Mouse (Mus musculus): ENCODE results near the gene Hoxa11. TPM values are rescaled to one million over a fixed set of nuclear protein-coding genes. Genes with fewer than 3 reads are reported as not detected.
A peak's percentile ranks its signal among the peaks of the same experiment; 100 is the strongest.

Gene Hoxa11
- polyA plus RNA-seq, 1 experiment from 2014 or later = 66.3 TPM

- Histone ChIP-seq H3K4me3 (ENCODE audit: low read depth, low read length) (peak overlapping the region; percentile 87), H3K36me3 (ENCODE audit: control insufficient read depth, insufficient read depth, low read length) (no peaks in the 10 kb centered on the region), H3K27me3 (ENCODE audit: control insufficient read depth, insufficient read depth, low read length) (no peaks in the 10 kb centered on the region), H3K4me1 (ENCODE audit: control insufficient read depth, insufficient read depth, low read length) (peaks cover 43% of the 10 kb centered on the region), H3K4me2 (ENCODE audit: low read depth, severe bottlenecking) (peak overlapping the region; percentile 89), H3K27ac (replicated peaks; ENCODE audit: low read depth, low read length) (peak overlapping the region; percentile 98), H3K9ac (ENCODE audit: low read length) (peak overlapping the region; percentile 98), H3K9me3 (ENCODE audit: control insufficient read depth, low read length) (no peaks in the 10 kb centered on the region)
- 9% methylated on average over 9 of the region's 9 CpGs for WGBS
- no peak for ATAC-seq (ENCODE audit: insufficient number of reproducible peaks, low FRiP score, low TSS enrichment, low read depth)
- peak; percentile 61 for DNase-seq (ENCODE audit: low spot score)
Observed at GRCm38 (mm10) chr6:52219234-52219942, 26.2 kb downstream of the Hoxa11 start.

- H3K9ac ChIP-seq (ENCODE audit: low read length) = peak overlapping the region; percentile 98
- no peaks in the 10 kb centered on the region for H3K36me3 ChIP-seq (ENCODE audit: control insufficient read depth, insufficient read depth, low read length)
- no peak for ATAC-seq (ENCODE audit: insufficient number of reproducible peaks, low FRiP score, low TSS enrichment, low read depth)
- peak overlapping the region; percentile 89 for H3K4me2 ChIP-seq (ENCODE audit: low read depth, severe bottlenecking)
- H3K9me3 ChIP-seq (ENCODE audit: control insufficient read depth, low read length) = no peaks in the 10 kb centered on the region
- H3K27me3 ChIP-seq (ENCODE audit: control insufficient read depth, insufficient read depth, low read length) = no peaks in the 10 kb centered on the region
- H3K4me1 ChIP-seq (ENCODE audit: control insufficient read depth, insufficient read depth, low read length) = peaks cover 49% of the 10 kb centered on the region
- WGBS = 3% methylated on average over 14 of the region's 14 CpGs
- peak; percentile 66 for DNase-seq (ENCODE audit: low spot score)
- H3K4me3 ChIP-seq (ENCODE audit: low read depth, low read length) = peak overlapping the region; percentile 87
- H3K27ac ChIP-seq (replicated peaks; ENCODE audit: low read depth, low read length) = peak overlapping the region; percentile 98
Observed at GRCm38 (mm10) chr6:52218643-52219215, 26.9 kb downstream of the Hoxa11 start.

GRCm38 (mm10) chr6:52217895-52218642, 27.5 kb downstream of the Hoxa11 start:
- no peaks in the 10 kb centered on the region for H3K27me3 ChIP-seq (ENCODE audit: control insufficient read depth, insufficient read depth, low read length)
- no peaks in the 10 kb centered on the region for H3K36me3 ChIP-seq (ENCODE audit: control insufficient read depth, insufficient read depth, low read length)
- H3K4me2 ChIP-seq (ENCODE audit: low read depth, severe bottlenecking) = peak overlapping the region; percentile 89
- peak overlapping the region; percentile 87 for H3K4me3 ChIP-seq (ENCODE audit: low read depth, low read length)
- WGBS = under 1% methylated on average over 23 of the region's 23 CpGs
- DNase-seq (ENCODE audit: low spot score) = peak; percentile 68
- H3K4me1 ChIP-seq (ENCODE audit: control insufficient read depth, insufficient read depth, low read length) = peaks cover 50% of the 10 kb centered on the region
- peak overlapping the region; percentile 98 for H3K9ac ChIP-seq (ENCODE audit: low read length)
- H3K9me3 ChIP-seq (ENCODE audit: control insufficient read depth, low read length) = no peaks in the 10 kb centered on the region
- H3K27ac ChIP-seq (replicated peaks; ENCODE audit: low read depth, low read length) = peak overlapping the region; percentile 98
- ATAC-seq (ENCODE audit: insufficient number of reproducible peaks, low FRiP score, low TSS enrichment, low read depth) = no peak

- ATAC-seq (ENCODE audit: insufficient number of reproducible peaks, low FRiP score, low TSS enrichment, low read depth) (peak; percentile 52; the same call in 1 of the 2 replicates), DNase-seq (ENCODE audit: low spot score) (peak; percentile 96)
- Histone ChIP-seq H3K27me3 (ENCODE audit: control insufficient read depth, insufficient read depth, low read length) (no peaks in the 10 kb centered on the region), H3K9me3 (ENCODE audit: control insufficient read depth, low read length) (no peaks in the 10 kb centered on the region), H3K4me3 (ENCODE audit: low read depth, low read length) (peak overlapping the region; percentile 87), H3K4me2 (ENCODE audit: low read depth, severe bottlenecking) (peak overlapping the region; percentile 89), H3K36me3 (ENCODE audit: control insufficient read depth, insufficient read depth, low read length) (no peaks in the 10 kb centered on the region), H3K4me1 (ENCODE audit: control insufficient read depth, insufficient read depth, low read length) (peaks cover 50% of the 10 kb centered on the region), H3K27ac (replicated peaks; ENCODE audit: low read depth, low read length) (peak overlapping the region; percentile 98), H3K9ac (ENCODE audit: low read length) (peak overlapping the region; percentile 98)
- WGBS = under 1% methylated on average over 25 of the region's 25 CpGs
Observed at GRCm38 (mm10) chr6:52217459-52217768, 28.2 kb downstream of the Hoxa11 start.

- Histone ChIP-seq H3K4me3 (ENCODE audit: low read depth, low read length) (peak overlapping the region; percentile 87), H3K36me3 (ENCODE audit: control insufficient read depth, insufficient read depth, low read length) (no peaks in the 10 kb centered on the region), H3K27me3 (ENCODE audit: control insufficient read depth, insufficient read depth, low read length) (no peaks in the 10 kb centered on the region), H3K4me2 (ENCODE audit: low read depth, severe bottlenecking) (peak overlapping the region; percentile 89), H3K4me1 (ENCODE audit: control insufficient read depth, insufficient read depth, low read length) (peaks cover 50% of the 10 kb centered on the region), H3K9me3 (ENCODE audit: control insufficient read depth, low read length) (no peaks in the 10 kb centered on the region), H3K9ac (ENCODE audit: low read length) (peak overlapping the region; percentile 86), H3K27ac (replicated peaks; ENCODE audit: low read depth, low read length) (peak overlapping the region; percentile 98)
- peak; percentile 85 for DNase-seq (ENCODE audit: low spot score)
- ATAC-seq (ENCODE audit: insufficient number of reproducible peaks, low FRiP score, low TSS enrichment, low read depth) = no peak
- WGBS = under 1% methylated on average over 60 of the region's 60 CpGs
Observed at GRCm38 (mm10) chr6:52216691-52217458, 28.7 kb downstream of the Hoxa11 start.

GRCm38 (mm10) chr6:52215771-52216535, 29.7 kb downstream of the Hoxa11 start:
- H3K4me1 ChIP-seq (ENCODE audit: control insufficient read depth, insufficient read depth, low read length) = peaks cover 54% of the 10 kb centered on the region
- ATAC-seq (ENCODE audit: insufficient number of reproducible peaks, low FRiP score, low TSS enrichment, low read depth) = no peak
- no peaks in the 10 kb centered on the region for H3K9me3 ChIP-seq (ENCODE audit: control insufficient read depth, low read length)
- WGBS = under 1% methylated on average over 30 of the region's 30 CpGs
- H3K27me3 ChIP-seq (ENCODE audit: control insufficient read depth, insufficient read depth, low read length) = no peaks in the 10 kb centered on the region
- no peaks in the 10 kb centered on the region for H3K36me3 ChIP-seq (ENCODE audit: control insufficient read depth, insufficient read depth, low read length)
- H3K4me3 ChIP-seq (ENCODE audit: low read depth, low read length) = peak overlapping the region; percentile 87
- peak overlapping the region; percentile 86 for H3K9ac ChIP-seq (ENCODE audit: low read length)
- DNase-seq (ENCODE audit: low spot score) = peak; percentile 75
- H3K4me2 ChIP-seq (ENCODE audit: low read depth, severe bottlenecking) = peak overlapping the region; percentile 89
- H3K27ac ChIP-seq (replicated peaks; ENCODE audit: low read depth, low read length) = peak overlapping the region; percentile 98

GRCm38 (mm10) chr6:52215070-52215469, 30.5 kb downstream of the Hoxa11 start:
- no peak for DNase-seq (ENCODE audit: low spot score)
- ATAC-seq (ENCODE audit: insufficient number of reproducible peaks, low FRiP score, low TSS enrichment, low read depth) = no peak
- H3K27me3 ChIP-seq (ENCODE audit: control insufficient read depth, insufficient read depth, low read length) = no peaks in the 10 kb centered on the region
- peak overlapping the region; percentile 89; the same call in 1 of the 2 replicates for H3K4me2 ChIP-seq (ENCODE audit: low read depth, severe bottlenecking)
- no peak overlapping the region for H3K27ac ChIP-seq (replicated peaks; ENCODE audit: low read depth, low read length)
- no peaks in the 10 kb centered on the region for H3K9me3 ChIP-seq (ENCODE audit: control insufficient read depth, low read length)
- no peak overlapping the region for H3K4me3 ChIP-seq (ENCODE audit: low read depth, low read length)
- no peak overlapping the region for H3K9ac ChIP-seq (ENCODE audit: low read length)
- no peaks in the 10 kb centered on the region for H3K36me3 ChIP-seq (ENCODE audit: control insufficient read depth, insufficient read depth, low read length)
- WGBS = 20% methylated on average over 3 of the region's 3 CpGs
- H3K4me1 ChIP-seq (ENCODE audit: control insufficient read depth, insufficient read depth, low read length) = peaks cover 53% of the 10 kb centered on the region

Measured in limb, embryonic 11.5 days (tissue).